Mouse (Mus musculus) C2C12 (cell line): ENCODE data around the gene Abt1.

ENCODE experiments used
- CTCF ChIP-seq: IDR thresholded peaks from one replicate; pipeline ENCODE4 v1.5.1; 2011; ENCODE audit not compliant: control insufficient read depth, insufficient read depth, insufficient read length
- MYOD1 ChIP-seq: IDR thresholded peaks from one replicate; pipeline ENCODE4 v1.6.1; 2011; ENCODE audit warnings: low read depth; ENCODE audit not compliant: control insufficient read depth, insufficient read length

GRCm38 (mm10) chr13:23402626-23403025 is 21.0 kb downstream of the Abt1 start:
- TF ChIP-seq CTCF (no peak), MYOD1 (no peak)
